Mouse (Mus musculus) adrenal gland, postnatal 10 days (tissue): ENCODE results near the gene Magi1. TPM values are rescaled to one million over a fixed set of nuclear protein-coding genes. Genes with fewer than 3 reads are reported as not detected.

Experiments used
- total RNA-seq, 2 experiments: library from RNA; stranded (reverse); gene quantifications; 2 replicates each; pipeline ENCODE4 v1.2.3; 2021

Magi1 gene
- total RNA-seq, 2 experiments from 2014 or later: 19.1 to 22.4 TPM

Other genes with a start within 250 kb of the Magi1 start
- 10 to 100 TPM; 14.4 to 16.1 TPM for gene Slc25a26, start 216.4 kb upstream of the Magi1 start, total RNA-seq